In genomic region chr2:101733564-101733963, GRCm38 (mm10) we compare ENCODE assay signal across 12 mouse cellular contexts. TPM values are rescaled to one million over a fixed set of nuclear protein-coding genes. Genes with fewer than 3 reads are reported as not detected.
DNase-seq lines count a peak whose midpoint lies in the region; ATAC-seq lines count a peak whose summit lies in the region.
"Had no signal": no experiment of that assay in that cellular context is flagged by ENCODE, and none has a peak within 500 bp of the region (broad histone marks: within the 10 kb centered on the region; RNA-seq: fewer than 3 reads in every experiment).

No protein-coding gene starts in this region.

- no peak overlapping the region for H3K27ac ChIP-seq in heart, embryonic 10.5 days
- H3K27ac ChIP-seq in midbrain, embryonic 13.5 days: no peak overlapping the region
- H3K27ac ChIP-seq in hindbrain, embryonic 11.5 days (ENCODE audit: low read depth, low read length): no peak overlapping the region
- H3K27ac ChIP-seq: heart, embryonic 13.5 days; neural tube, embryonic 15.5 days; stomach, embryonic 15.5 days had no signal

- H3K36me3 ChIP-seq in heart, embryonic 10.5 days: peaks cover 12% of the 10 kb centered on the region; the same call in 1 of the 2 replicates
- no peaks in the 10 kb centered on the region for H3K36me3 ChIP-seq in midbrain, embryonic 13.5 days
- H3K36me3 ChIP-seq in hindbrain, embryonic 11.5 days (ENCODE audit: control insufficient read depth, insufficient read depth, low read length): no peaks in the 10 kb centered on the region
- H3K36me3 ChIP-seq: neural tube, embryonic 15.5 days; stomach, embryonic 15.5 days had no signal

- 78% methylated on average over 3 of the region's 3 CpGs for WGBS in heart, embryonic 10.5 days
- 85% methylated on average over 3 of the region's 3 CpGs for WGBS in midbrain, embryonic 13.5 days
- WGBS in hindbrain, embryonic 11.5 days: 88% methylated on average over 3 of the region's 3 CpGs

- peak; percentile 97 for DNase-seq in heart, adult 11 months
- DNase-seq in heart, embryonic 10.5 days (ENCODE audit: low spot score): no peak
- peak; percentile 54 for DNase-seq in urinary bladder, postnatal 14 days (ENCODE audit: low spot score)
- no peak for DNase-seq in urinary bladder, postnatal 36 days (ENCODE audit: low spot score in 2 of 2)
- peak; percentile 39 to 57 for DNase-seq in left cerebral cortex, postnatal 14 days (ENCODE audit: low spot score in 2 of 2)
- no peak for DNase-seq in cerebellum, adult 9-11 months
- no peak for DNase-seq in hindbrain, embryonic 11.5 days (ENCODE audit: low spot score)
- DNase-seq: layer of hippocampus, postnatal 36 days had no signal

- intact Hi-C loops in left cerebral cortex, postnatal 14 days (cut with DNase I): loop anchor here (5.0 kb wide), 1 partner anchor 64 kb away; no protein-coding TSS in a partner anchor

- no peak overlapping the region for H3K9ac ChIP-seq in midbrain, embryonic 13.5 days (replicated peaks)
- H3K9ac ChIP-seq in hindbrain, embryonic 11.5 days (ENCODE audit: low read depth, low read length): no peak overlapping the region
- H3K9ac ChIP-seq: heart, embryonic 13.5 days; neural tube, embryonic 15.5 days; stomach, embryonic 15.5 days had no signal

- no peak overlapping the region for H3K4me3 ChIP-seq in heart, embryonic 10.5 days
- no peak overlapping the region for H3K4me3 ChIP-seq in midbrain, embryonic 13.5 days (replicated peaks)
- no peak overlapping the region for H3K4me3 ChIP-seq in hindbrain, embryonic 11.5 days (ENCODE audit: low read depth, low read length)
- H3K4me3 ChIP-seq: heart, embryonic 13.5 days; neural tube, embryonic 15.5 days; stomach, embryonic 15.5 days had no signal

- no peak overlapping the region for H3K4me2 ChIP-seq in midbrain, embryonic 13.5 days (replicated peaks)
- no peak overlapping the region for H3K4me2 ChIP-seq in hindbrain, embryonic 11.5 days (replicated peaks; ENCODE audit: low read depth, low read length)
- H3K4me2 ChIP-seq: heart, embryonic 13.5 days; neural tube, embryonic 15.5 days; stomach, embryonic 15.5 days had no signal

- no peak for ATAC-seq in midbrain, embryonic 13.5 days
- no peak for ATAC-seq in hindbrain, embryonic 11.5 days (ENCODE audit: low FRiP score)

- H3K27me3 ChIP-seq in heart, embryonic 10.5 days (ENCODE audit: insufficient read depth, poor library complexity, severe bottlenecking): no peaks in the 10 kb centered on the region
- no peaks in the 10 kb centered on the region for H3K27me3 ChIP-seq in midbrain, embryonic 13.5 days
- H3K27me3 ChIP-seq in hindbrain, embryonic 11.5 days (ENCODE audit: control insufficient read depth, insufficient read depth, low read length): no peaks in the 10 kb centered on the region
- H3K27me3 ChIP-seq: heart, embryonic 13.5 days; neural tube, embryonic 15.5 days; stomach, embryonic 15.5 days had no signal

- no peaks in the 10 kb centered on the region for H3K9me3 ChIP-seq in heart, embryonic 10.5 days
- no peaks in the 10 kb centered on the region for H3K9me3 ChIP-seq in midbrain, embryonic 13.5 days
- H3K9me3 ChIP-seq in hindbrain, embryonic 11.5 days (ENCODE audit: control insufficient read depth, low read length): no peaks in the 10 kb centered on the region
- H3K9me3 ChIP-seq: heart, embryonic 13.5 days; neural tube, embryonic 15.5 days; stomach, embryonic 15.5 days had no signal

- H3K4me1 ChIP-seq in heart, embryonic 10.5 days: peaks cover 7% of the 10 kb centered on the region; the same call in 1 of the 2 replicates
- no peaks in the 10 kb centered on the region for H3K4me1 ChIP-seq in midbrain, embryonic 13.5 days (replicated peaks)
- no peaks in the 10 kb centered on the region for H3K4me1 ChIP-seq in hindbrain, embryonic 11.5 days (replicated peaks; ENCODE audit: control insufficient read depth, insufficient read depth, low read length)
- H3K4me1 ChIP-seq: neural tube, embryonic 15.5 days; stomach, embryonic 15.5 days had no signal

RNA-seq across cellular contexts. Expression of gene Traf6, which starts 55.3 kb away (rescaled TPM):
- polyA plus RNA-seq in heart, embryonic 10.5 days (2016; fragmentation: Nextera tagmentation; extraction: Ambion mirVana): 8.9 and 9.0 TPM in 2 replicates
- 1 to 10 TPM; 9.0 to 9.3 TPM for total RNA-seq in left cerebral cortex, postnatal 14 days (2021)
- 10.2 and 10.3 TPM in 2 replicates for polyA plus RNA-seq in midbrain, embryonic 13.5 days (2015; fragmentation: Nextera tagmentation; extraction: Ambion mirVana)
- 16.5 and 19.2 TPM in 2 replicates for polyA plus RNA-seq in hindbrain, embryonic 11.5 days (2014; fragmentation: Nextera tagmentation; extraction: Ambion mirVana)

Comparison
In these comparisons a context has a peak if more than half of its experiments do, and no peak if none do; other contexts are left out.
1. DNase-seq: peak in heart, adult 11 months (single experiment), urinary bladder, postnatal 14 days (single experiment) and left cerebral cortex, postnatal 14 days (2 of 2); none in heart, embryonic 10.5 days (single experiment), urinary bladder, postnatal 36 days (0 of 2), cerebellum, adult 9-11 months (single experiment) and hindbrain, embryonic 11.5 days (single experiment).